Mouse (Mus musculus): Measurements from ENCODE around the gene Eif3d.

DNA sequence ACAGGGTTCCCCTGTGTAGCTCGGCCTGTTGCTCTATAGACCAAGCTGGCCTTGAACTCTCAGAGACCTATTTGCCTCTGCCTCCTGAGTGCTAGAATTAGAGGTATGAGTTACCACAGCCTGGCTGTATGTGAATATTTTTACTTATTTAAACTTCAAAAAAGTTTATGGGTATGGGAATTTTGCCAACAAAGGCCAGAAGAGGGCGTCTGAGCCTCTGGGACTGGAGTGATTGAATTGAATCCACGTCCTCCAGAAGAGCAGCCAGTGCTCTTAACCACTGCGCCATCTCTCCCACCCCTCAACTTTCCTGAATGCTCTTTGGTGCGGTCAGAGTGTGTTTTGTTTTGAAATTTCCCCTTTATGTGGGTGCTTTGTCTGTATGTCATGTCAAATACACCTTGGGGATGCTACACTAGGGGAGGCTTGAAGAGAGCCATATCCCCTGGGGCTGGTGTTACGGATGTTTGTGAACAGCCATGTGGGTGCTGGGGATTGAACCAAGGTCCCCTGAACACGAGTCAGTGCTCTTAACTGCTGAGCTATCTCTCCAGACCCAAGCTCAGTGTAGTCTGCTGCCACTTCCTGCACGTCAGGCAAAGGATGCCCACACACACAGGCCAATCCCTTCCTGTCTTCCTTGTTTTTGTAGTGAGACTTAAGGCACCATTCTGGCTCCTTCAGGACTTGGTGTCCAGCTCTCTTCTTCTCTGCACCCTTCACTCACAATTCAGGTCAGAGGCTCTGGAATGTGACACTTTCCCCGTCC, 47.2 kb downstream of the Eif3d start:
- no peak for TF ChIP-seq CHD2 (IDR thresholded peaks at IDR 0.05; ENCODE audit: low read depth, low read length)
- TF ChIP-seq HCFC1 (IDR thresholded peaks at IDR 0.05; ENCODE audit: borderline replicate concordance, insufficient read depth, low read length), result no peak
- TF ChIP-seq ZNF384 (IDR thresholded peaks at IDR 0.05; ENCODE audit: low read depth, low read length), result no peak
- TF ChIP-seq ZC3H11A (IDR thresholded peaks at IDR 0.05; ENCODE audit: borderline replicate concordance, low read depth, low read length), result no peak
- no peak for TF ChIP-seq MAFK (IDR thresholded peaks at IDR 0.05; ENCODE audit: insufficient read depth, low read depth, low read length)

Measured in ES-E14 (cell line).